Mouse (Mus musculus) erythroblast, embryonic 14.5 days (primary cell): ENCODE measurements around the gene Pank4.

ENCODE experiments used
- GATA1 ChIP-seq: IDR thresholded peaks from 2 replicates; pipeline ENCODE4 v1.6.1; 2012; ENCODE audit warnings: low read length, inconsistent platforms, mixed read lengths
- TAL1 ChIP-seq: IDR thresholded peaks from 3 replicates; pipeline ENCODE4 v1.6.1; 2012; ENCODE audit warnings: low read length, inconsistent platforms, mixed read lengths

DNA sequence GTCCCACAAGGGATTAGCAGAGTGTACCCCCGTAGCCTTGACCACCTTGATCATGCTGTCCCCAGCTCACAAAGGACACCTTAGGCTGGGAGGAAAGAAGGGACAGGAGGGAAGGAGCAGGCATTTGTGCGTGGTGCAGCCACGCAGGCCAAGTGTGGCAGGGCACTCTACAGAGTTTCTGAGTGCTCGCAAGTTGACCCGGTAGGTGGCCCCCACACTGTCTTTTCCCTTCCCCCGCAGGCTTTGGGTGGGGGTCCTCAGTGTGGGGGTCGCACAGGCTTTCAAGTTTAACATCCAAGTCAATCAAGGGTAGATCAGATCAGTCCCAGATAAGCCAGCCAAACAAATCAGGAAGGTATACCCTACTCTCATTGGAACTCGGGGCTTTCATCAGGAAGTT, 54.1 kb downstream of the Pank4 start:
- TF ChIP-seq GATA1 = no peak
- no peak for TF ChIP-seq TAL1
